Comparison of ENCODE assay signal across 8 mouse cellular contexts in the genomic region with DNA sequence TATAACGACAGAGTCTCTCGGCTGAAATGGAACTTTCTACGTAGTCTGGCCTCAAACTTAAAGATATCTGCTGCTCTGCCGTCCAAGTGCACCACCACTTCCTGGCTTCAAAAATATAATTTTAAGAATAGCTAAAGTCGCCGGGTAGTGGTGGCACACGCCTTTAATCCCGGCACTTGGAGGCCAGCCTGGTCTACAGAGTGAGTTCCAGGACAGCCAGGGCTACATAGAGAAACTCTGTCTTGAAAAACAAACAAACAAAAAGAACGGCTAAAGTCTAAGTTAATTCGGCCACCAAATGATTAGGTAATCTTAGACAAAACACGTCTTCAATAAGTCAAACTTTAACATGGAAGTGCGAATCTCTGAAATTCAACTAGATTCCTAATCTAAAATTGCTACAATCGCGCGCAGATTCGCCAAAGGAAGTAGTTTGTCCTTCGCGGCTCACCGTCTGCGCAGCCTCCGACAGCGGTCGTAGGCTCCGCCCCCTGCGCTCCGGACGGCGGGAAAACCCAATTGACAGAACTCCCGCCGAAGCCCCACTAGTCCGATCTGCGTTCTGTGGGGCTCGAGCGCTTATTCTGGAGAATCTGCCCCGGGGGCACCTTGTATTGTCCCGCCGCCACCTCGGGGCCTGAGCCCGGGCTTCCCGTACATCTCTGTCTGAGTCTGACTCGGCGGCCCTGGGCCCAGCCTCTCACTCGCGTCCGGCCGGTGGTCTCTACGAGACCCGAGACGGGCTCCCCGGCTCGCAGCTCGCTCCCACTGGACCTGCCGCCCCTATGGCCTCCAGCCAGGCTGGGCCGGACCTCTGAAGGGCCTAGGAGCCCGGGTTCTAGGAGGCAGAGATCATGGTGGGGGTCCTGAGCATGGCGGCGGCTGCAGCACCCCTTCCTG. TPM values are rescaled to one million over a fixed set of nuclear protein-coding genes. Genes with fewer than 3 reads are reported as not detected.
DNase-seq lines count a peak whose midpoint lies in the region; ATAC-seq and TF ChIP-seq lines count a peak whose summit lies in the region.

A gene (plus strand): TSS at position 484 of the 900 bp plus-strand sequence.

- peak; percentile 95 for DNase-seq in gastrocnemius, postnatal 10 days
- peak; percentile 95 for DNase-seq in induced T-regulatory cell, adult 2 months (ENCODE audit: low read depth)
- peak; percentile 27 to 84 for DNase-seq in left cerebral cortex, adult 9 months (ENCODE audit: low spot score in 2 of 2)
- peak; percentile 94 for DNase-seq in right cerebral cortex, postnatal 14 days
- peak; percentile 83 to 88 for DNase-seq in urinary bladder, postnatal 36 days (ENCODE audit: low spot score in 2 of 2)

- ATAC-seq in activated CD4-positive, CD25-positive, alpha-beta regulatory T cell, adult 4 months: peak; percentile 62
- peak; percentile 81 for ATAC-seq in megakaryocyte progenitor cell, adult 5-6 weeks (replicated peaks; ENCODE audit: poor library complexity)

- no peak within 1 kb of the TSS for H3K27ac ChIP-seq in cortical plate, adult 2 months (ENCODE audit: insufficient read depth, low read length)

- TF ChIP-seq CTCF in cortical plate, adult 2 months (IDR thresholded peaks at IDR 0.05; ENCODE audit: extremely low read depth, insufficient read depth, low read length): no peak

- H3K4me3 ChIP-seq in cortical plate, adult 2 months (ENCODE audit: insufficient read depth, low read length): peak within 1 kb of the TSS; percentile 52

- no peak for TF ChIP-seq POLR2A in cortical plate, adult 2 months (IDR thresholded peaks at IDR 0.05; ENCODE audit: extremely low read depth, insufficient read depth, low read length)

- no peaks in the 10 kb centered on the region for H3K4me1 ChIP-seq in cortical plate, adult 2 months (ENCODE audit: control insufficient read depth, insufficient read depth, low read length)

RNA-seq across cellular contexts. Expression of the gene that starts here (rescaled TPM):
- 1 to 10 TPM; 4.1 to 4.3 TPM for polyA plus RNA-seq in activated CD4-positive, CD25-positive, alpha-beta regulatory T cell, adult 4 months (2017; shearing (Covaris generic))
- 2.9 and 3.0 TPM in 2 replicates for polyA plus RNA-seq in cortical plate, adult 2 months (2012; rRNA removed)
- 1 to 10 TPM; 3.6 to 3.8 TPM for total RNA-seq in gastrocnemius, postnatal 10 days (2021)
- 37.0 and 42.8 TPM in 2 replicates for total RNA-seq in megakaryocyte progenitor cell, adult 5-6 weeks (2015)
- 28.2 and 42.1 TPM in 2 replicates for total RNA-seq in megakaryocyte progenitor cell, adult 5-6 weeks (2017)

Comparison
In these comparisons a context has a peak if more than half of its experiments do, and no peak if none do; other contexts are left out.
1. RNA of the gene that starts here (total RNA-seq): 28.2 to 42.8 TPM in megakaryocyte progenitor cell, adult 5-6 weeks; 3.6 to 3.8 TPM in gastrocnemius, postnatal 10 days; every median in the first group is over 4 times any median in the second.
2. Peak in every context shown above with its lines, with median percentiles within 50 percentile points of each other: DNase-seq.